Mouse (Mus musculus) cerebellum, adult 2 months (tissue): ENCODE measurements at regions not wholly inside any gene's neighbourhood (a gene's known extent, or its start where the extent isn't known, plus 50 kb on each side); places are given as distances from the start of the nearest gene placed in this dataset.

Experiments used
- CTCF ChIP-seq: fragments of 200-500 bp; IDR thresholded peaks from 2 replicates; pipeline ENCODE4 v1.5.1; 2011; ENCODE audit warnings: low read depth, mild to moderate bottlenecking, control low read depth, low read length, moderate library complexity, borderline replicate concordance; ENCODE audit not compliant: insufficient read depth
- POLR2A ChIP-seq: fragments of 200-500 bp; IDR thresholded peaks from 2 replicates; pipeline ENCODE4 v1.6.1; 2011; ENCODE audit warnings: low read length, control low read depth, borderline replicate concordance; ENCODE audit not compliant: insufficient read depth

GRCm38 (mm10) chr13:97407773-97408172 is 166.9 kb downstream of the Enc1 start:
- TF ChIP-seq CTCF (no peak), POLR2A (no peak)
